Mouse (Mus musculus) kidney, postnatal 36 days (tissue): ENCODE measurements at regions not wholly inside any gene's neighbourhood (a gene's known extent, or its start where the extent isn't known, plus 50 kb on each side); places are given as distances from the start of the nearest gene placed in this dataset.
"Not testable (repeated sequence)": the region's sequence is repeated elsewhere in the genome, so short reads cannot be mapped to it uniquely, and the experiment has no call there.

Source experiments
- DNase-seq, 2 experiments: peaks; one replicate each; pipeline ENCODE4 v3.0.0; 2021 to 2022; ENCODE audit warnings: mixed read lengths in 2 of 2

DNA sequence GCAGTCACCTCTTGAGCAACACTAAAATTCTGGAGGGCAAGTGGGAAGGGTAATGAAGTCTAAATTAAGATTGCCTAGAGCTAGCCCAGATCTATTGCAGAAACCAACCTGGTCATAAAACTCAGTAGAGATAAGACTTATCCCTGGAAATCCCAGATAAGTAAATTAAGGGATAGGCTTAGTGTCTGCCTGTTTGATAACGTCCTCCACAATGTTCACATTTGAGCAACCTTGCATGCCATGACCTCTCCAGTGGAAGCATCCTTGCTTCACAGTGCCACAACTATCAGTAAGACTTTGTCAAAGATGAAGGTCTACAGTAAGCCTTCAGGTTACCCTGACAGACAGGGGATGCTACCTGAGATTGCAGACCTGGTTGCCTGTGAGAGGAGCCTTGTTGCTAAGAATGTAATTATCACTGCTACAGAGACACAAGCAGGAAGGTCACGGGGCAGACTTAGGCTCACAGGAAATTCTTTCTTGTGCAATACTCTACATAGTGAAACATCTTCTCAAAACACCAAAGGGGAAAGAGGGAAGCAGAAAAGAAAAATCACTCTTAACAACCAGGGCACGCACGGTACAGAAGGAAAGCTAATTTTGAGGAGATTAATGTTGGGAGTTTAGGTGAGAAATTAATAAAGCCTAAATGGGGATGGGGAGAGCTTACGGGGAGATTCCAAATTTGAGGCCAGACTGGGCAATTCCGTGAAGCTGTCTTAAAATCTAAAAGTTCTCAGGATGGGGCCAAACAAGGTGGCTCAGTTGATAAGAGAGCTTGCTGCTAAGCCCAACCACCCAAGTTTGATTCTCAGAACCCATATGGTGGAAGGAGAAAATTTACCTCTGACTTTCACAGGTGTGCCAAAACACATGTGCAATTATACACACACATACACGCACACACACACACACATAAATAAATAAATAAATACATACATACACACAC, 56.9 kb upstream of the Prdm9 start:
- no peak for DNase-seq

GRCm38 (mm10) chr17:15622913-15623312, 58.8 kb upstream of the Prdm9 start:
- peak; percentile 30 to 46 for DNase-seq

DNA sequence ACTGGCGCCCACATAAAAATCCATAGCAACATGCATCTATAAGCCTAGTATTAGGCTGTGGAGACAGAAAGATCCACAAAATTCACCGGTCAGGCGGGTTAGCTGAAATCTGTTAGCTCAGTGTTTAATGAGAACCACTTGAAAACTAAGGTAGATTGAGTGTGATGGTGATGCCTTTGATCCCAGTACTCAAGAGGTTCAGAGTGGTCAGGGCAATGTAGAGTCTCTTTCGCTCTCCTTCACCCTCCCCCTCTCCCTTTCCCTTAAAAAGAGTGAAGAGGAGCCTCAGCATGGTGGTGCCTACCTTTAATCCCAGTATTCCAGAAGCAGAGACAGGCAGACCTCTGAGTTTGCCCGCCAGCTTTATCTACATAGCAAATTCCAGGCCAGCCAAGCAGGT, 66.6 kb upstream of the Prdm9 start:
- DNase-seq: no peak

DNA sequence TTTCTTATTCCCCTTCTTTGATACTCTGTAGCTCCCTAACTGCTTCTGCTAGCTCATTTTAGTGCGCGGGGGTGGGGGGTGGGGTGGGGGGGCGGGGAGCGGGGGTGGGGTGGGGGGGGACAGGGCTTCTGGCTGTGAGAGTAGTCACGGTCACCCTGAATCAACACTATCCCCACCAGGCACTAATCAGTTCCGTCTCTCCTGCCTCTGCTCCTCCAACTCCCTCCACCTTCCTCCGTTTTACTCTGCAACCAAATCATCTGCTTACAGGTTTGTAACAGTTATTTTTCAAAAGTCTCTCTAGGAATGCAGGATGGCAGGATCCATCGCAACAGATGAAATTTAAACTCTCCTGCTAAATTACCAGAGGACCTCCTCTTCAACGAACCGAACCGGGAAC, 67.5 kb upstream of the Prdm9 start:
- DNase-seq: no peak

GRCm38 (mm10) chr17:15632090-15632489, 67.9 kb upstream of the Prdm9 start:
- peak in 1 of 2 experiments; percentile 1 for DNase-seq

- DNase-seq: not testable (repeated sequence)
These were observed 65.5 kb upstream of the Chd1 start for GRCm38 (mm10) chr17:15639111-15639865.

DNA sequence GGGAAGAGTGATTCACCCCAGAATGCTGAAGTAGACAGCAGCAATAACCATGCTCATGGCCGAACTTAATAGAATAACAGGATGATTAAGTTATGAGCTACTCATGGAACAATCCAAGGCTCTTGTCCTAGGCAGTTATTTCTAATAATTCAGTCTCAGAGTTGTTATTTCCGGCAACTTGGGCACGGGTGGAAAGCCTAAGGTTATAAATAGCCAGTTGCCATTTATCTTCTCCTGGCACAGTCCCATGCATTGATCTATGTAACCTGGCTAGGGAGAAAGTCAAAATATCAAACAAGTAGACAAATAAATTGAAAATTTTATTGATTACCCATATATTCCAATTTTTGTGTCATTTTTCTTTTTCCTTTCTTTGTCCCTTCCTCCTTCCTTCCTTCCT, 64.0 kb upstream of the Chd1 start:
- no peak for DNase-seq

- no peak for DNase-seq
These were observed 63.0 kb upstream of the Chd1 start for GRCm38 (mm10) chr17:15641764-15642163.

GRCm38 (mm10) chr17:15646768-15647167, 58.0 kb upstream of the Chd1 start:
- no peak for DNase-seq

DNA sequence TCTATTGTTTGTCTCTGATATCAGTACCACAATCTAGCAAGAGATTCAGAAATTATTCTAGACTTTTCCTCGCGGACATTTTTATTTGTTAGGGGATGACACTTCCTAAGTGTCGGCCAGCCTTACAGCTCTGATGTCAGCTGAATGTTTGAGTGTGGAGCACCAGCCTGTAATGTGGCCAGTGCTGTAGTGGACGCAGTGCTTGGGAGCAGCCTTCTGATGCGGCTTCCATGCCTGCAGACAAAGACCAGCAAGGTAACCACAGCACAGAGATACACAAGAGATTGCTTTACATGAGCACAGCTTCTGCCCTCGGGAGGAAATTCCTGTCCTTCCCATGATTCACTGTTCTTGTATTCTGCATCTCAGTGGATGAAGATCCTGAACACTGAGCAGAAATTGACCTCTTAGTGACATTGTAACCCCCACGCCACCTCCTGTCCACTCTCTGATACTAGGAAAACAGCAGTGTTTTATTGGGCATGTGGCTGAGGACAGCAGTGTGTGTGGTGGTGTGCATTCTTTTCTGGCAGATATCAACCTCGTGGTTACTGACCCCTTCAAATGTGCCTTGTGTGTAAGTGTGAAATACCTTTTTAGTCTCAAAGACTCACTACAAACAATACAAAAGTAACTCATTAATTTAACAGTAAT, 54.6 kb upstream of the Chd1 start:
- no peak for DNase-seq

GRCm38 (mm10) chr17:15651869-15652268, 52.9 kb upstream of the Chd1 start:
- no peak for DNase-seq
